Mouse (Mus musculus): ENCODE results near the gene Myh2.

- no peak for TF ChIP-seq ZNF384 (IDR thresholded peaks at IDR 0.05; ENCODE audit: low read depth, low read length)
- TF ChIP-seq ZC3H11A (IDR thresholded peaks at IDR 0.05; ENCODE audit: borderline replicate concordance, low read depth, low read length): no peak
- TF ChIP-seq CHD2 (IDR thresholded peaks at IDR 0.05; ENCODE audit: low read depth, low read length): no peak
- TF ChIP-seq MAFK (IDR thresholded peaks at IDR 0.05; ENCODE audit: insufficient read depth, low read depth, low read length): no peak
- TF ChIP-seq HCFC1 (IDR thresholded peaks at IDR 0.05; ENCODE audit: borderline replicate concordance, insufficient read depth, low read length): no peak
Observed at GRCm38 (mm10) chr11:67160131-67160530, 10.7 kb upstream of the Myh2 start.
